Mouse (Mus musculus): Measurements from ENCODE around the gene Polr3b.

Polr3b gene

DNA sequence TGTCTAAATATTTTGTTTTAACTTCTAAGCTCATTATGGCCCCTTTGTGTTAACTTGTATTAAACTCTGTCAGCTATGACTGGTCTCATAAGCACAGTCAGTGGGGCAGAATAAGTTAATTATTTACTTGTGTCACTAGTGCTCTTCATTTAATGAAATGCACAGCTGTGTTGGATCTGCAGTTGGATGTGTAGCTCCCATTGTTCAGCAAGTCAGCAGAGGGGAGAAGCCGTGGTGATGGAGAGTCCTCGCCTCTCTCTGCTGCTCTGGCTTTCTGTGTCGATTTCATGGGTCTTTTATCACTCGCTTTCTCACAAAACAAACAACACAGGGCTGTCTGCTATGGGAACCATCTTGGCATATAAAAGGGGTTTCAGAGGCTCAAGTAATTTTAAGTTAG, 88.7 kb downstream of the Polr3b start:
- DNase-seq (ENCODE audit: low spot score): no peak

DNA sequence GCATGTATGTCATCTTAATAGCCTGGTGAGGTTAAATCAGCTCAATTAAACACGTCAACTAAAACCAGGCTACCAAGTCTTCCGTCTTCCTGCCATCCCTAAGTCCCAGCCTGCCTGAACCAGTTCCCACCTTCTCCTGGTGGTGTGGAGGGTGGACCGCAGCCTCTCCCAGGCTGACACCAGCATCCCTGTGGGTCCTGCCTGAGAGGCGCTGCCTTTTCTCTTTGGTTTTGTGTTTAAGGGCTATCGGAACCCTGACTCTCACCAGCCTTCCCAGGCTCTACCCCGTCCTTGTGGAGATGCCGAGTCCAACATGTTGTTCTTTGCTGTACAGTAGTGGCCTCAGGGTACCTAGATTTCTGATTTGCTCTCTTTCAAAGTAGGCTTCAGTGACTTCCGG, 89.4 kb downstream of the Polr3b start:
- DNase-seq (ENCODE audit: low spot score): no peak

DNA sequence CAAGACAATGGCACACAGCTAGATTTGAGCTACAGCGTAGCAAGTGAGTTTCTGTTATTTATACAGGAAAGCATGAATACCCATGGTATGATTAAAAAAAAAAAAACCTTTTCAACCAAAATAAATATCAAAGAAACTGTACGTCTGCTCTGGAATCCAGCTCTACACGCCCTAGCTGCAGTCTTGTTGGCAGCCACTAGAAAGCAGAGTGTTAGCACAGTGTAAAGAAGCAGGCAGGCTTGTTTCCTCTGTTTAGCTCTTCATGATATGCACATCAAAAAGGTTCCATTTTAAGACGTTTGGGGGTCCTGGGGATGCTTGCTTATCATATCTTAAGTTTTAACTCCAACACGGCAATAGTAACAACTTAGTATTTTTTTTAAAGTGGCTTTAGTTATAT, 89.8 kb downstream of the Polr3b start:
- peak; percentile 21 for DNase-seq (ENCODE audit: low spot score)

DNA sequence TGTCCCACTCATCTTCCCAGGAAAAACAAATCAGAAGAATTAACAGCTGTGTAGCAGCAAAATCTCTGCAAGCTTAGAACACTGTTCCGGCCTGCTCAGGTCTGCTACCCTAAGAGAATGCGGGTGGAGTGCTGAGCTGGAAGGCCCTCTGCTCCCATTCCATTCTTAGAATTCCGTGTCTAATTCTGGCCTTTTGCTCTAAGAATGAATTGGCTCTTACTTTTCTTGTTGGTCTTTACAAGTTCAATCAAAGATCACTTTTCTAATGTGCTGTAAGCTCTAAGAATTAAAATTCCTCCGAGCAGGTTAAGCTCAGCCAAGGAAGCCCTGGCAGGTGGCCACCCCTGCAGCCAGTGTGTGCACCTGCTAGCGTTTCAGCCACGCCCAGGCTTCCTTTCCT, 90.4 kb downstream of the Polr3b start:
- no peak for DNase-seq (ENCODE audit: low spot score)

DNA sequence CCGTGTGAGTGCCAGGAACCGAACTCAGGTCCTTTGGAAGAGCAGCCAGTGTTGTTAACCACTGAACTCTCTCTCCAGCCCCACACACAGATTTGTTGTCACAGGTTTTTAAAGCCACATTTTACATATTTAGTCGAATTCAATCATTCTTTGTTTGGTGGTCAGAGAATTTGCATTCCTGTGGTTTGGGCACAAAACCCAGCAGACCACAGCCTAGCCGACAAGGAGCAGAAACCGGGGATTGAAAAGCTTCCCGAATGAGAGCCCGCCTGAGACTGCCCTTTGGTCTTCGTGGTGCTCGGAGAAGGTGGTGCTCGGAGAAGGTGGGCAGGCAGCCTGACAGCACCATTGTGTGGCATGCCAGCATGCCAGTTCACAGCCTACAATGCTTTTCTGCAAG, 91.0 kb downstream of the Polr3b start:
- DNase-seq (ENCODE audit: low spot score): no peak

DNA sequence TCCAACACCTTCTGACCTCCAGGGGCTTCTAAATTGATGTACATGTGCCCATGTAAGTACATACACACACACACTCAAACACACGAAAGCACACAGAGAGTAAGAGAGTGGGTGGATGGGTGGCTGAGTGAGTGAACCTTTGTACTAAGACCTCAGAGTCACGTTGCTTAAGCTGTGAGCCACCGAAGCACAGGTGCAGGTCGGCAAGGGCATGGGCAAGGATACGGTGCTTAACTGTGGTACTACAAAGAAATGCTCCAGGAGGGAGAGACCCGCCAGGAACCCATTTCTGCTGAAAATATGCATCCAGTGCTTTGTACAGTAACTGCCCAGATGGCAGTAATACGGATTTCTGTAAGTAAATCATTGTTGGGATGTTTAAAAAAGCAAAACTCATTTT, 93.5 kb downstream of the Polr3b start:
- DNase-seq (ENCODE audit: low spot score): no peak

DNA sequence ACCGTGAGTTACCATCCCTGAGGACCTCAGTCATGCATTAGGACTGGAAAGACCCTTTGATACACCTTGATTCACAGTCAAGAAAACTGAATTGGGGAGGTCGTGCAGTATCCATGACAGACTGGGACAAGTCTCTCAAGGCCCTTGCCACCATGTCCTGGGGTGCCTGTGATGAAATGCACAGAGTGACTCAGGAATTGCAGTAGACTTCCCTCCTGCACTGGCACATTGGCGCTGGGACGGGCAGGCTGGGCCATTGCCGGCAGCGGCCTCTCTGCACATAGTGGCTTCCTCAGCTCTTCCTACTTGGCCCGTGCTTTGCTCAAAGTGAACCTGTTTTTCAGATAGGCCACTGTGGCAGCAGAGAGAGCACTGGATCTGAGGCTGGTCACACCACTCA, 94.5 kb downstream of the Polr3b start:
- DNase-seq (ENCODE audit: low spot score): no peak

DNA sequence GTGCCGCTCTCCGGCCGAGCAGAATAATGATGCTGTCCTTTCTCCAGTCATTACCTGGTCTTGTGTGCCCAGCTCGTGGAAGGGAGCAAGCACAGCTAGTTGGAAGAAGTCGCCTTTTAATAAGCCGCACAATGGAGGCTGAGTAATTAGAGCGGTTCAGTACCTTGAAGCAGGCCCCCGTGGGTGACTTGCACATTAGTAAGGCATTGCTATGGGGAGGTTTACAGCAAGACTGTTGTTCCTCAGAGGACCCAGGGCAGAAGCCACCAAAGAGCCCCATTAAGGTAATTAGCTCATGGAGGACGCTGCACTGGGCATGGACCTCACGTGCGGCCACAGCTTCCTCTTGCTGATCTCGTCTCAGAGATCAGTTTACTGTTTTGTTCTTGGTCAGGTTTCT, 100.6 kb downstream of the Polr3b start:
- DNase-seq (ENCODE audit: low spot score): no peak

DNA sequence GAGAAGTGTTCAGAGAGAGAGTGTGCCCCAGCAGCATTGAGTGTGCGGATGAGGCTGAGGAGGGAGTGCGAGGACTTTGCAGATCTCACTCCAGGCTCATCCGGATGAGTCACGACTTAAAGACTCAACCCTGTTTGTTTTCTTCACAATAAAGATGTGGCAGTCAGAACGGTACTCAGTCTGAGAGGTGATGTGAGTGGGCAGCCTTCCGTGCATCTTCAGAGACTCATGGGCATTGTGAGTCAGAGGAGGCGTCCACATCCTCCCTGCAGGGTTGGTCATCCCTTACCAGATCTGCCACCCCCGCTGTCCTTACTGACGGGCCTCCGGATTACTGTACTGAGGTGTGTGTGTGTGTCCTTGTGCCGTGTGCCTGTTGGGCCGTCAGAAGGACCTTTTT, 104.9 kb downstream of the Polr3b start:
- DNase-seq (ENCODE audit: low spot score): no peak

DNA sequence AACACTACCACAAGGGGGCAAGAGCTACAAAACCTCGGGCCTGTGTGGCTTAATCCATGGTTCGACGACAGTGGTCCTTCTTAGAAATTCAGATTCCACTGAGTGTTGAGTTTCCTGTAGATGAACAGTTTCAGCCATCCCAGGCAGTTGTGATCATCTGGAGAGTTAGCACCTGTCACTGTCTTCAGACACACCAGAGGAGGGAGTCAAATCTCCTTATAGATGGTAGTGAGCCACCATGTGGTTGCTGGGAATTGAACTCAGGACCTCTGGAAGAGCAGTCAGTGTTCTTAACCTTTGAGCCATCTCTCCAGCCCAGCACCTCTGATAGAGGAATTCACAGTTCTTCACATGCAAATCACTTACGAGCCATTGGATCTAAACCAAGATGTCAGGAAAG, 105.7 kb downstream of the Polr3b start:
- DNase-seq (ENCODE audit: low spot score): no peak

DNA sequence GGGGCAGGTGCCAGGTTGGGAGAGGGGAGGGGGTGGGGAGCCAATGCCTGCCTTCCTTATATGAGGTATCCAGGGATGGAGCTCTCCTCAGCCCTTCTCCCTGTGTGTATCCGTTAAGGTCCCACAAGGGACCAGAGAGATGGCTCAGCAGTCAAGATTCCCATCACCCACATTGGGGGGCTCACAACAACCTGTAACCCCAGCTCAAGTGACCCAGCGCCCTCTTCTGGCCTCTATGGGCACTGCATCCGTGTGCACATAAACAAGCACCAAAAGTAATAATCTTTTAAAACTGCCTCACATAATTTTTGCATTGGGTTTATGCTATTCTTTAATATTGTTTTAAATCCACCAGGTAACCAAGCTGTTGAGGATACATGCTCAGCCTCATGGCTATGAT, 108.0 kb downstream of the Polr3b start:
- no peak for DNase-seq (ENCODE audit: low spot score)

DNA sequence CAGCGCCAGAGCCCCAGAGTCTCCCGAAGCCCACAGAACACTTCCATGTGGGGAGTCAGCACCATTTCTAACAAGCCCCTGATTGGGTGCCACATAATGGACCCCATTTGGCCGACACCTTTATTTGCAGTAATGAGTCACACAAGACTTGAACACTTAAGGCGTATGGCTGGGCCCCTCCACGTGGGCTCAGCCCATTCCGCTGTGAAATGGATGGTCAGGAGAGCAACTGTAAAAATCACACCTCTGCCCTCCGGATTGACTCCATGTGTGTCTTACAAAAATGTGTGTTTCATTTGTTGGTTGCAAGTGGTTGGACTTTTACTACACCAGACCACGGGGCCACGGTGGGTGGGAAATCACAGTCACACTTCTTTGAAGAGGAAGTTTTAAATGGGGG, 108.9 kb downstream of the Polr3b start:
- no peak for DNase-seq (ENCODE audit: low spot score)

DNA sequence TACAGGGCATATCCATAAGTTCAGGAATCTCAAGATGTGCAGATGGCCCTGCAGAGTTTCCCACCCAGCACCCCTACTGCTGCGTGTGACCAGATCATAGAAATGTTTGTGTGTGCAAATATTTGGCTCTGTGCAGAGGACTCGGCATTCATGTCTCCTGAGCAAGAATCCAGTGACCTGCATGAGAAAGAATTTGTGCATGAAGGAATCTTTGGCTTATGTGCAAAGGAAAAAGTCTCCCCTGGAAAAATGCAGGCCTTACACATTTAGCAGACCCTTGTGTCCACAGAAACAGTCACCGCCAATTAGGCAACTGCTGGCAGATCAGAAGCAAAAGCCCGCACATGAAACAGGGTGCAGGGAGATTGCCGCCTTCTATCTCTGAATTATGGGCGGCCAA, 111.4 kb downstream of the Polr3b start:
- DNase-seq (ENCODE audit: low spot score): no peak

DNA sequence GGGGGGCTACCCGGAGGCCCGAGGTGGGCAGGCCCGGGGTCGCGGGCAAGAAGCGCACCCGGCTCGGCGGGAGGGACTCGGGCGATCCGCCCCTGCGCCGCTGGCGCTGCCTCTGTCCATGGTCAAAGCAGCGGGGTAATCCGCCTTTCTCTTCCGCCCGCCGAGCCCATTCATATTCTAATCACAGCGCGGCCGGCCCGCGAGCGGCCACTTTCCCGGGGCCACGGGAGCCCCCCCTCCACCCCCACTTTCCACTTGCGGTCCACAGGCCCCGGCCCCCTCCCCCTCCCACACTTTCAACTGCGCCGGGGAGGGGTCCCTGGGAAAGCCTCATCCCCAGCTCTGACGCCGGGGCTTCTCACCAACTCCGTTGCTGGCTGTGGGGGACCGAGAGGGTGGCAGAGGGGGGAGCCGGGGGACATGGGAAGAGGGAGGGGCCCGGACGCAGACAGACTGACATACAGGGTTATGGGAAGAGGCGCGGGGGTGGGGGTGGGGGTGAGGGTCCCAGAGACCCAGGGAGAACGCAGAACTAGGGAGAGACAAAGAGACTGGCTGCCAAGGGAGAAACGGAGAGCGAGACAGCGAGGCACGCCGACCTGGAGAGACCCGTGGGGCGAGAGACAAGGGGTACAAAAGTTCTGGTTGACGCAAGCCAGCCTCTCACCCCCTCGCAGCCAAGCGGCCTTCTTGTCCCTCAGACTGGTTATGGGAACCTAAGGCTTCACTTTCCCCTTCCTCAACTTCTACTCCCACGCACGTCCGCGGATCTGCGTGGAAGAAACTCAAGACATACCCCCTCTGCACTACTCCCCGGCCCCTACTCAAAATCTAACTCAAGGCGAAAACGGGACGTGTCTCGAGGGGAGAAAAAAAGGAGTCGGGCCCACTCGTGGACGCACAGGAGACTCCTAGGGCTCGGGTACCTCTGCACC, 133.0 kb downstream of the Polr3b start:
- no peak for DNase-seq (ENCODE audit: low spot score)

DNA sequence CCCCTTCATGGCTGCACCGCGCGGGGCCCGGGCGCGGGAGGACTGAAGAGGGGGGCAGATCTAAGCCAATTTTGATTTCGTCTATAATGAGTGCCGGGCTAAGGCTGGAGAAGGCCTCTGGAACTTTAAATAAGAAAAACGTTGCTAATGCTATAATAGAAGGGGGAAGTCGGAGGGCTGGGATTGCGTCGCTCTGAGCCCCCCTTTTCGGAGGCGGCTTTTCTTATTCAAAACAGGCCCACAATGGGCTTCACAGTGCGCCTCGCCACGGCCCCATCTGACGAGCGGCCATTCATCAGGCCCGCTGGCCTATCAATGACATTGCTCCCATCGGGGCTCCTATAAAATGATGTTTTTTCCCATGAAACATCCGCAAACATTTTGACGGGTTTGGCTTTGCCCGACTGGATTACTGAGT, 133.7 kb downstream of the Polr3b start, which contains the start of gene Rfx4:
Gene Rfx4, plus strand, starts transcription at position 277 of the 418 bp plus-strand sequence.
- no peak for DNase-seq (ENCODE audit: low spot score)

DNA sequence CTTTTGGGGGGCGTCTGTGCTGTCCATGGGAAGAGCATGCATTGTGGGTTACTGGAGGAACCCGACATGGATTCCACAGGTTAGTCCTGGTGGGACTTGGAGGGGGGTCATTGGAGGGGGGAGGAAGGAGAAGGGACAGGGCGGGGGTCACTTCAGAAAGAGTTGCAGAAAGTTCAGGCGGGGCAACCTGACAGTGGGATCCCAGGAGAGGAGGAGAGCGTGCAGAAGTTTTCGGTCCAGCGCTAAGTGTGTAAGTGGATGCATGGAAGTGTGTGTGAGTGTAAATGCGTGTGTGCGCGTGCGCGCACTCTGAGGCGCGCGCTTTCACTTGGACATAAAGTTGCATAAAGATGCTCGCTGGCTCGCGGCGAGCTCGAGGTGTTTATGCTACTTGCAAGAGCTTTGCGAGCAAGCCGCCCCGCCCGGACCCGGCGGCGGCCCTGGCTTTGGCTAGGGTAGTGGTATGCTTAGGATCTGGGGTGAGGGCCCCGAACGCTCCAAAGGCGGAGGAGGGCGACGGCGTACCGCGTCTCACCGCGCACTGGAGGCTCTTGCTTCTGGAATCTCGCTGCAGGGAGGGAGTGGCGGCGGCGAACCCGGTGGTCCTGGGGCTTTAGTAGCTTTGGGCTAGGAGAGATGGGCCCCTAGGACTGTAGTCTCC, 134.5 kb downstream of the Polr3b start:
- no peak for DNase-seq (ENCODE audit: low spot score)

DNA sequence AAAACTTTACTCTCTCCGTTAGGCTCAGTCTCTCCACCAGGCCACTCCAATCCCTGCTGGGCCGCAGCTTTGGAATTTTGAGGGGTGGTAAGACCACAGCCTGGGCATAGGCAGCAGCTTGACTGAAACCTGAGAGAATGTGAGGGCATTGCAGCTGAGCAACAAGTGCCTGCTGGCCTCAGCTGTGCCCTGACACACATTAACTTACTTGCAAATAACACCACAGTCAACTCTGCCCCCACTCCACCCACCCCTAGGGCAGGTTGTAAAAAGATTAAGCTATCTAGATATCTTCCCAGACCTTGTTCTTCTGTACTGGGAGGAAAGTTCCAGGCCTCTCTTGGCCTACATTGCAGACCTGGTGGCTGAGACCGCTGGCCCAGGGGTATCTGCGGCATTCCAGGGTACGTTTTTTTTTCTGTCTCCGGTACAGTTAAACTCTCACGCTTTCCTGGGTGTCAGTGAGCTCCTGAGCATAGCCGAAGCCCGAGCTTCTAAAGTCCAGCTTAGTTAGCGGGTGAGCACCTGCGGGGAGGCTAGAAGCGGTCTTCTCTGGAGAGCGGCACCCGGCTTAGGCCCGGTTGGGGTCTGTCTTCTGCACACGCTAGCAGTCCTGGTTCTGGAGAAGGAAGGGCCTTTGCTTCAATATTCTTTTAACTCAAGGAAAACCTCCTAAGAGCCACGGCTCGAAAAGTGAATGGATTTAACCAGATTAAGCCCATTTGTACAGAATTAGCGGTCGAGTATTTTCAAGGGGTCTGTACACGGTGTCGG, 135.5 kb downstream of the Polr3b start:
- no peak for DNase-seq (ENCODE audit: low spot score)

DNA sequence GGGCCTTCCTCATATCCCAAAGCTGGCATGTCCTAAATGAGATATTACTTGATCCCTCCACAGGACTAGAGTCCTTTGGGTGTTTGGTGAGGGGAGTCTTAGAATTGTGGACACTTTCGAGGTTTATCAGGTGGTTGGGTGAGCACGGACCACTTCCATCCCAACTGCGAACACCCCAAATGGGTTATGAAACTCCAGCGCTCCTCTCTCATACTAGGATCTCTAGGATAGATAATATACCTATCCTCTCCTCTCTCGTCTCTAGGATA, 136.0 kb downstream of the Polr3b start:
- DNase-seq (ENCODE audit: low spot score): no peak

DNA sequence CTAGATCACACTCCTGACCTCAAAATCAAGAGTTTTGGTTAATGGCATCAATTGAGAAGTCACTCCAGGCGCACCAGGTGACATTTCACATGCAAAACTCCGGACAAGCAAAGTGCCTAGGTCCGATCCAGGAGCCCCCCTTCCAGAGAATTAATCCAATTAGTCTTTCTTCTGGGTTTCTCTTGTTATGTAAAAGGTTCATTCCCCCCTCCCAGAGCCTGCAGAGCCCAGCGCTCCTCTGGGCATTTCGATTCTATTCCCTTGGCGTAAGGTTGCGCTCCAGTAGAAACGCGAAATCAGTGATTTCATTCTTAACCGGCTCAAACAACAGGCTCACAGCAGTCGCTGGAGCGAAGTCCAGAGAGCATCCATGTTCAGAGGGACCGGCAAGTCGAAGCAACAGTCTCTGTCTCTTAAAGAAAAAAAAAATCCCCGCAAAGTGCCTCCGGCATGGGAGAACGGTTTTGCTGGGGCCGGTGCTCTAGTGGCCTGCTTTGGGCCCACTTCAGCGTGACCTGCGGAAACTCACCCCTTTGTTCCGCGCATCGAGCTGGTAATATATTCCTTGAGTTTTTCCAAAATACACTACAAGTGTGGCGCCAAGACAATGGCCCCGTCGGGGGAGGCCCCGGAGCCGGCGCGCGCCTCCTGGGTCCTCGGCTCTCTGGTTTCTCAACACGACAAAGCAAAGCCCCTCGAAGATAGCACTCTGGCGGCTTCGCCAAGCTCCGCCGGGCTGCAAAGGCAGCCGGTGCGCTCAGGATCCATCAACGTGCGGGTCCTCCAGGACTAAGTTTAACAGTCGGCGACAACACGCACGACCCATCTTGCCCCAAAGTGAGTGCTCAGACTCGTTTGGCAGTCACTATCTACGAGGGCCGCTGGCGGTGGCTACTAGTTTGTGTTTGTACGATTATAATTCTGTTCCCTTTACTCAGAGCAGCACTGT, 136.7 kb downstream of the Polr3b start:
- no peak for DNase-seq (ENCODE audit: low spot score)

DNA sequence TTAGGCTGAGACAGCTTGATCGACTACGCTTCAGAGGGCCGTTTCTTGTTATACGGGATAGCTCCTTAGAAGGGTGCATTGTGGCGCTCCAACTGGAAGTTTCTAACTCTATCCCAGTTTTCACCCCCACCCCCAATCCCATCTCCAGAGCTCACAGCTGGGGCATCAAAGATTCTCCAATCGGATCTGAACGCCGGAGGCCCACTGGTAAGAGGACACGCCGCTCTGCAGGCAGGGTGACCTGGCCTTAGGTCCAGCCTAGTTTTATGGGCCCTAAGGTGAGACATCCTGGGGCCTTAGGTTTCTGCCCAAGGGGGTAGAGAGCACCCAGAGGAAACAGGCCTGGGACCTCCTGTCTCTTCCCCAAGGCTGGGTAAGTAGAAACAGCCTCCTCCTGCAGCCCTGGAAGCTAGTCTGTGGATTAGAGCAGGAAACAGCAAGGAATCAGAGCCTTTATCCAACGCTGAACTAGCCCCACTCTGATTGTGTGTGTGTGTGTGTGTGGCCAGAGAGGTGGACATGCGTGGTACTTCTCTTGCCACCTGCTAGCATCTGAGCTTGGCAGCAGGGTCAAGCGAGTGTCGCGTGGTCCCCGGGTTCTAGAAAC, 137.5 kb downstream of the Polr3b start:
- no peak for DNase-seq (ENCODE audit: low spot score)

Data from lung, postnatal 25 days (tissue).